Mouse (Mus musculus): Measurements from ENCODE around the gene Mfsd7a.
A peak's percentile ranks its signal among the peaks of the same experiment; 100 is the strongest.
"Not testable (repeated sequence)": the region's sequence is repeated elsewhere in the genome, so short reads cannot be mapped to it uniquely, and the experiment has no call there.

The Mfsd7a gene

GRCm38 (mm10) chr5:108448785-108449668, at the start of gene Mfsd7a:
Mfsd7a (minus strand) TSS chr5:108448891.
- DNase-seq = no peak

GRCm38 (mm10) chr5:108486148-108486547, 37.5 kb upstream of the Mfsd7a start:
- not testable (repeated sequence) for DNase-seq

- DNase-seq = peak; percentile 42
These were observed 36.5 kb upstream of the Mfsd7a start for GRCm38 (mm10) chr5:108485239-108485638.

GRCm38 (mm10) chr5:108483006-108483405, 34.3 kb upstream of the Mfsd7a start:
- no peak for DNase-seq

- no peak for DNase-seq
These were observed 27.3 kb upstream of the Mfsd7a start for GRCm38 (mm10) chr5:108475977-108476376.

GRCm38 (mm10) chr5:108473737-108474136, 25.0 kb upstream of the Mfsd7a start:
- no peak for DNase-seq

- no peak for DNase-seq
These were observed 20.9 kb upstream of the Mfsd7a start for GRCm38 (mm10) chr5:108469617-108470016.

- no peak for DNase-seq
These were observed 18.0 kb upstream of the Mfsd7a start for GRCm38 (mm10) chr5:108466647-108467046.

- DNase-seq = no peak
These were observed 16.6 kb upstream of the Mfsd7a start for GRCm38 (mm10) chr5:108465131-108465891.

GRCm38 (mm10) chr5:108462446-108462845, 13.8 kb upstream of the Mfsd7a start:
- no peak for DNase-seq

- DNase-seq = peak; percentile 98
These were observed 12.7 kb upstream of the Mfsd7a start, which contains the start of gene Pcgf3 for GRCm38 (mm10) chr5:108461082-108462065. Pcgf3 (plus strand) TSS chr5:108461232.

- DNase-seq = no peak
These were observed 11.8 kb upstream of the Mfsd7a start for GRCm38 (mm10) chr5:108460461-108460860.

GRCm38 (mm10) chr5:108458706-108459105, 10.0 kb upstream of the Mfsd7a start:
- no peak for DNase-seq

GRCm38 (mm10) chr5:108454094-108454493, 5.4 kb upstream of the Mfsd7a start:
- no peak for DNase-seq

GRCm38 (mm10) chr5:108452422-108452821, 3.7 kb upstream of the Mfsd7a start:
- DNase-seq = no peak

GRCm38 (mm10) chr5:108451611-108452010, 2.9 kb upstream of the Mfsd7a start:
- DNase-seq = no peak

- no peak for DNase-seq
These were observed 2.3 kb upstream of the Mfsd7a start for GRCm38 (mm10) chr5:108450837-108451540.

GRCm38 (mm10) chr5:108447857-108448256, 834 bp downstream of the Mfsd7a start:
- DNase-seq = no peak

GRCm38 (mm10) chr5:108446973-108447372, 1.7 kb downstream of the Mfsd7a start:
- no peak for DNase-seq

GRCm38 (mm10) chr5:108436101-108436500, 12.6 kb downstream of the Mfsd7a start:
- DNase-seq = no peak

GRCm38 (mm10) chr5:108433804-108434587, 14.7 kb downstream of the Mfsd7a start, which contains the start of gene Atp5k:
Atp5k (minus strand) TSS chr5:108434448.
- peak; percentile 96 for DNase-seq
